Mouse (Mus musculus): ENCODE results near the gene Ccdc148. TPM values are rescaled to one million over a fixed set of nuclear protein-coding genes. Genes with fewer than 3 reads are reported as not detected.

The Ccdc148 gene
- polyA plus RNA-seq, 1 experiment: 0.92 TPM

DNA sequence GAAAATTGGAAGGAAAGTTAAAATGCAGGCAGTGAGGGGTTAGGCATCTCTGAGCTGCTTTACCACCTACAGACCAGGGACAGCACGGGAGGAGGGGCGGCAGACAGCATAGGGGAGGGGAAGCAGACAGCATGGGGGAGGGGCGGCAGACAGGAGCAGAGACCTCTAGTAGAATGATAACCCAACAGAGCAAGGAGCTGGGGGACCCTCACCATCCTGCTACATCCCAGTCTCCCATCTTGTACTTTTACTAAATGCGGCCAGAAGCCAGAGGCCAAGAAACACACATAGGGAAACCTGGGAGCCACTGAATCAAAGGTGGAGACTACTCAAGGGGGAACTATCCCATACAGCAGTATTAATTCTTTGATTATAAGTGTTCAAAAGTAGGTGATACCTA is 242.1 kb downstream of the Ccdc148 start:
- no peak for DNase-seq (ENCODE audit: low spot score)

GRCm38 (mm10) chr2:58912339-58912738 is 248.1 kb downstream of the Ccdc148 start:
- no peak for DNase-seq (ENCODE audit: low spot score)

GRCm38 (mm10) chr2:58906814-58907516 is 253.5 kb downstream of the Ccdc148 start:
- no peak for DNase-seq (ENCODE audit: low spot score)

DNA sequence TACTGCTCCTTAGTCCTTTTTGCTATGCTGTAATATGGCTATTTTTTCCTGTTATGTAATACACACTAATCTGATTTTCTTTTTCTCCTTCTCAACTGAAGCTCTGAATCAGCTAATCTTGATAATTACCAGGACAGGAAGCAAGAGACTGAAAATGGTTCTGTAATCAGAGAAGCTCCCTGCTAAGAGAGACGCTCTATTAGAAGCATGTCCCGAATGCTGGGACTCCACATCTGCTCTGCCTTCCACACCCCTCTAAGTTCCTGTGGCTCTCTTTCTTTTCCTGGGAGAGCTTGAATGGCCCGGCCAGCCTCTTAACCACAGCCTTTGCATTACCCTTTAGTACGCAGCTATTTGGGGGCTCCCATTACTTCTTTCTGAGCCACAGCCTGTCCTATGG is 255.4 kb downstream of the Ccdc148 start:
- DNase-seq (ENCODE audit: low spot score): no peak

GRCm38 (mm10) chr2:58879876-58880275 is 280.6 kb downstream of the Ccdc148 start:
- no peak for DNase-seq (ENCODE audit: low spot score)

GRCm38 (mm10) chr2:58859134-58859533 is 301.3 kb downstream of the Ccdc148 start, which contains the start of gene Gm11099:
Gene Gm11099, plus strand, starts transcription at chr2:58859434.
- DNase-seq (ENCODE audit: low spot score): no peak

DNA sequence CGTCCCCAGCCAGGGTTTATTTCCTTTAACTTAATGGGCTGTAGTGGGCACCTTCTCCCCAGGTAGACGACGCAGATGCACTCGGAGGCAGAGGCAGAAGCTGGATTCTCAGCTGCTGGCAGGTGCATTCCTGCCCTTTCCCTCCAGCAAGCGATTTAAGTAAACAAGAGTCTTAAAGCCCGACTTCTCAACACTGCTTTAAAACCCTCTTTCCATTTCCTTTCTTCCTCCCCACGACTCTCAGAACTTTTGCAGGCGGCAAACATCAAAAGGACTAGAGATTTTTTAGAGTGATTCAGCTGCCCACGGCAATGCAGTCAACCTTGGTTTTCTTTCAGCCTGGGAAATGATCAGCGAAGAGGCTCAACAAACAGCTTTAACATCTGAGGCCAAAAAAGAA is 316.0 kb downstream of the Ccdc148 start:
- no peak for DNase-seq (ENCODE audit: low spot score)

- DNase-seq (ENCODE audit: low spot score): no peak
These were observed 318.0 kb downstream of the Ccdc148 start for GRCm38 (mm10) chr2:58842443-58842842.

- no peak for DNase-seq (ENCODE audit: low spot score)
These were observed 319.5 kb downstream of the Ccdc148 start for GRCm38 (mm10) chr2:58841021-58841420.

DNA sequence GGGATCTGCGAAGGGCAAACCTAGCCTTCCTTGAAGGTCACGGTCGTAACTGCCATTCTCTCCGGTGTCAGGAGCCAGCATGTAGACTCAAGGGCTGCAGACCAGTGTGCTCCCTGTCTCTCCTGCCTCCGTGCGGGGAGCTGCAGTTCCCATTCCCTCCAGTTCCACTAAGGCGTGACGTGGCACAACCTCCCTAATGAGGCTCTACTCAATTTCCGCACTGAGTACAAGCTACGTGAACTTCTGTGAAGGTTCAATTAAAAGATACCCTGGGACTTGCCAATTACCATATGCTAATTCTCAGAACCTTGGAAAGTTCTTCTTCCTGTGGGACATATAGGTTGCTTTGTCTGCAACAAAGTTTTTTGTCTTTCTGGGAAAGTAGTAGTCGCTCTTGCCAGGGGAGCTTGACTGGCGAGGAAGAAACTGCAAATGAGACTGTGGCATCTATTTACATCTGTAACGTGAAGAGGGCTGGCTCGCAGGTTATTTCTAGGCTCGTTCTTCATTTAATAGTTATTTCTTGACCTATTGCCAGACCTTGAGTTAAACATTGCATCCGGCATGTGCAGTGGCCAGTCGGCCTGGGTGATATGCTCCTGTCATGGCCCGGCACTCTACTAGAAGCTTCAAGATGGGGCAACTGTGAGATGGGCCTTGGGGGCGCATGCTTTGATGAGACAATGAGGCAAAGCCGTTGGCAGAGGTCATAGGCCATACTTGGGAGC is 328.1 kb downstream of the Ccdc148 start:
- DNase-seq (ENCODE audit: low spot score): no peak

DNA sequence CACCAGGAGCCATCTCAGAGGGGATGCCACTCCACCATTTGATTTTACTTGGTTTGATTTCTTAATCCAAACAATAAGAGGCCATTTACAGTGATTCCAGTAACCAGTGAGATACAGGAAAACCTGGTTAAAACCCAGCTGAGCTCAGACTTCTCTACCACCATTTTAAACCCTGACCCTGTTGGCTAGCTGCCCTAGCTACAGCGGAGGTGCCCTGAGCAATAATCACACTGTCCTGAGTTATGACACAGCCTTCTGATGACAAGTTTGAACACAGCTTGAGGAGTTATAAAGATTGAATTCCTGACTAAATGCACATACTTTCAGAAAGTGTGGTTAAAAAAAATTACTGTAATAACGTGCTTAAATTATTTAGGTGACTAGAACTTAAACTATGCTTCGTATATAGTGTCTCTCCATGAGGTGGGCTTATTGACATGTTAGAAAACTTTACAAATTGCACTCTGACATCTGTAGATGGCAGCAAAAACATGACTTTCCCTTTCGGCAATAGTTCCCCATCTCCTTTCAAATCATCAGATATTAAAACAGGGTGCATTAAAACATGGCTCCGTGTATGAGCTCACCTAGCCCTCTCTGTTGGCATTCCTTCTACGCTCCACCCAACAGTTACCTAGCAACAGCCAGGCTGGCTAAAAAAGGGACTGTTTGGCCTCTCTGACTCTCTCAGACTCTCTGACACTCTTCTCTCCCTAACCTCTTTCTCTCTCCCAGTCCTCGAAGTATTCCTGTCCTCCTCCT is 330.3 kb downstream of the Ccdc148 start:
- DNase-seq (ENCODE audit: low spot score): no peak

DNA sequence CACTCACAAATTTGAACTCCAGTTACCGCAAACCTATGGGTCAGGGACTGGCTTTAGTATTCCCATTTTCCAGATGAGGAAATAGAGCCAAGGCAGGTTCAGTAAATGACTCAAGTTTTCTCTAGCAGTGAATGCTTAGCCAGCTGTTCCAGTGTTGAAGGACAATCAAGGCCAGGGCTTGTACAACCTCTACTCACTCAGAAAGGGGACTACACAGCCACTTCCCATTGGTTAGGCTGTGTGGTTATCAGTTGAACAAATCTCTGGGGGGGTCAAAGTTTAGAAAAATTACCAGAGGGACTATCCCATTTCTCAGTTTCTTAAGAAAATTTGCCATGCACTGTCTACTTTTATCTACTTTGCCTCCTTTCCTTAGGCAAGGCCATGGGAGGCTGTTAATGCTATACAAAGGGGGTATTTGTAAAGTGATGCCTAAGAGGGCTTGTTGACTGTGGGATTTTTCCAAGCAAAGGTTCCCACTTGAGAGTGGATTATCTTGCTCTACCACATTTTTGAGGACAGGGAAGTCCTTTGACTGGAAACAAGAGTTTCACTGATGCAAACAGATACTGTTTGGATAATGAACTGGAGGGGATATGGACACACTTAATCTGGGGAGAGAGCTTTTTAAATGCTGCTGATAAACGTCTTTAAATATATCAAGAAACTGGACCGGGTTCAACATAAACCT is 331.4 kb downstream of the Ccdc148 start:
- no peak for DNase-seq (ENCODE audit: low spot score)

- DNase-seq (ENCODE audit: low spot score): no peak
These were observed 347.5 kb downstream of the Ccdc148 start for GRCm38 (mm10) chr2:58812941-58813340.

DNA sequence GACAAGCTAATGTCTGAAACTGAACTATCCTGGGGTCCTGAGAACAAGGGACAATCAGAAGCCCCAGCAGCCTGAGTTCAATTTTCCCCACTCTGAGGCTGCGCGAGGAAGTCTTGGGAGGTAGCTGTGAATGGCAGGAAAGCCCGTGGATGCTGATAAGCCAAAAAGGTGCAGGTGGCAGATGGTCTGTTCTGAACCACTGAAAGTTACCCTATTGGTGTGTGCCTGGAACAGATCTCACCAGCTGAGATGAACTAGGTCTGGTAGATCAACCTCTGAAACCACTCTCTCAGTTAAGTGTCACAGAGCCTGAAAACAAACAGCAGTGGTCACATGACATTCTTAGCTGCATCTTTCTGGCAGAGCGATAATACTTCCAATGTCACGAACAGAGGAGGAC is 360.9 kb downstream of the Ccdc148 start:
- DNase-seq (ENCODE audit: low spot score): no peak

GRCm38 (mm10) chr2:58799126-58799525 is 361.4 kb downstream of the Ccdc148 start:
- DNase-seq (ENCODE audit: low spot score): no peak

DNA sequence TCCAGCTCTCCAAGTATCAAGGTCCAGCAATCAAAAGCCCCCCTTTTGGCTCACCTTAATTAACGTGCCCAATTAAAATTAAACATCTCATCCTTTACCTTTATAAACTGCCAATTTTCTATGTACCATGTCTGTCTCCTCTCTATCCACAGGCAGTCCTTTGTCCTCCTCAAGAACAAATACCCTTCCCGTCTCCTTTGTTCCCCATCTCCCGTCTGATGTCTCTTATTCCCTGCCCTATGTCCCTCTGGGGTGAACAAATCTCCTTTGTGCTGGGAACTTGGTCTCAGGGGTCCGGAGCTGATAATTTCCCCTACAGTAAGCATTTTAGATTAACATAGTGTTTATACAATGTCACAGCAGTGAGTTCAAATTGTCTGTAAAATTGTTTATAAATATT is 363.0 kb downstream of the Ccdc148 start:
- no peak for DNase-seq (ENCODE audit: low spot score)

DNA sequence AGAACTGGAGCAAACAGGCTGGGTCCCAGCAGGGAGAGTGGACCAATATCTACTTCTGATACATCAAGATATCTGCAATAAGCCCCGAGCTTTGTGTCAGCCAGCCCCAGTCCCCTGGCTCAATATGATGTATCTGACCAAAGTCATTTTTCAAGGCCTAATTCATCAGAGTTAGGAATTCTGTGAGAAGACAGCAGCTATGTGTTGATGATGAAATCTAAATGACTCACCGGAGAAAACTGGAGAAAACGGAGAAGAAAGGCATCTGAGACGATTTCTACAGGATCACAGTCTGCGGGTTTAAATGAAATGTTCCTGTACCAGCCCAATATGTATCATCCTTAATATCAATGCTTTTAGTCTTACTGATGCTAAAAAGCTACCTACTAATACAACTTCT is 365.1 kb downstream of the Ccdc148 start:
- DNase-seq (ENCODE audit: low spot score): no peak

- no peak for DNase-seq (ENCODE audit: low spot score)
These were observed 366.0 kb downstream of the Ccdc148 start for GRCm38 (mm10) chr2:58794489-58794888.

GRCm38 (mm10) chr2:58790361-58790760 is 370.1 kb downstream of the Ccdc148 start:
- DNase-seq (ENCODE audit: low spot score): no peak

DNA sequence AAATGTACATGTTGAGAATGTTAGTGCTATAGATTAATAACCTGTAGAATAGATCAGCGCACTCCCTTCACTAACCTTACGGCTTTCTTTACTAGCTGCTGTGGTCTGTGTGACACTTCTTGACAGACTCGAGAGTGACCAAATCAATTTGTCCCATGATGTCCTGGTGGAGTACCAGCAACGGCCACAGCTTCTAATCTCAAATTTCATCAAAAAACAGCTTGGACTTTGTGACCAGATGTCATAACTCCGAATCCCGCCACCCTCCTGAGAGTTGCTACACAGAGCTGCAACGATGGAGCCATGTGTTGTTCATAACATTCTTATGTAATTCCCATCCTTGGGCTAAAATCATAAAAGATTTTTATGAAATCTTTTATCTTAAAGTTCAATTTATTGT is 370.5 kb downstream of the Ccdc148 start:
- no peak for DNase-seq (ENCODE audit: low spot score)

DNA sequence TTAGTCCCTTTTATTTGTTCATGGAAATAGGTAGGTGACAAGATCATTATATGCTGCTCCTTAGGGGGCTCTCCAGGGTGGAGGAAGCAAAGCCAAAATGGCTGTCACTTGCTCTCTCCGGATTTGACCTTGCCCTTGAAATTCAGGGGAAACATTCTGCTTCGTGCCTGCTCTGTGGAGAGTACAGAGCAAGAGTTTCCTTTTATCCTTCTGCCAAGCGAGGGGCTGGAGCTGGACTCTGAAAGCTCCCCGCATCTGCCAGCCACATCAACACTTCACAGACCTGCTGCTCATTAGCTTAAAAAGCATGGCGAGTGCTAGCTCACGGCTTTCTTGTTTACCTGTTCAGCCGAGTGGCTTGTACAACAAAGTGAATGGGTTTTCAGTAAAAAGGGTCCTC is 373.1 kb downstream of the Ccdc148 start:
- no peak for DNase-seq (ENCODE audit: low spot score)

DNA sequence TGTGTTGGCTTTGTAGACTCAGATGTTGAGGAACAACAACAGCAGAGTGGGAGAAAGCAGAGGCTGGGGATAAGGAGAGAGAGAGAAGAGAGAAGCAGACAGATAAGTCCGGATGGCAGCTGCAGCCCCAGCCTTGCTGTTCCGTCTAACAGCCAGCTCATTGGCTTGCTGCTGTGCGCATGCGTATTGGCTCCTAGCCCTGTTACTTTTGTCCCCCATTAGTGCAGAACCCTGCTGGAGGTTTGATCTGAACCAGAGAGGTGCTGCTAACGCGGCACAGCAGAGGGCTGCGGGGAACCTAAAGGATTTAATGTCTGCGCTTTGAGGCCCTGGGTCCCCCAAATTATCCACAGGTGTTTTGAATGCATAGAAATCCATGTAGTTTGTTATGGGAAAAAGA is 373.8 kb downstream of the Ccdc148 start:
- DNase-seq (ENCODE audit: low spot score): no peak

Data from urinary bladder, adult 2 months (tissue).